Mouse (Mus musculus): ENCODE measurements around the gene Jun.

The Jun gene

GRCm38 (mm10) chr4:95025847-95026600 lies 26.0 kb downstream of the Jun start:
- DNase-seq (ENCODE audit: low spot score in 2 of 2): no peak

DNA sequence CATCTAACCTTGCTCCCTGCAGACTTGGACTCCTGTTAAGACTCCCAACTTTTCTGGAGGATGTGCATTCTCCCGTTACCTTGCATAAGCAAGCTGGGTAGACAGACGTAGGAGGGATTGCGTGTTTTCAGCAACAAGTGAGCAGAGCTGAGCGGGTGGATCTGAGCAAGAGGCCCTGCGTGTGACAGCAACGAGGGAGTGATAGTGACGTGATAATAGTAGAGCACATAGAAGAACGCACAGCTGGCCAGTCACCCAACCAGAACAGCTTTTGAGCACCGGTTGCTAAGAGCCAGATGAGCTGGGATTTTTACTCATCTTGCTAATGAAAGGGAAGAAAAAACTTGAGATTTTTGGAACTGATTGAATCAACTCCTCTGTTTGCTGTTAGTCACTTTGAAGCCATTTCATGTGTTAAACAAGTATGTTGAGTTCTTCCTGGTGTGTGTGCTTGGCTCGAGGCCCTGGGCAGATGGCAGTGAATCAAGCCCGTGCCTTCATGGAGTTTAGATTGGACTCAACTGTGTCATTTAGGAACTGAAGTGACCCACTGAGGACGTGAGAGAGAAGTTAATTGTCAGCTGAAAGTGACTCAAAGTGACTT lies 28.6 kb downstream of the Jun start:
- no peak for DNase-seq (ENCODE audit: low spot score in 2 of 2)

GRCm38 (mm10) chr4:95021649-95022637 lies 30.1 kb downstream of the Jun start:
- no peak for DNase-seq (ENCODE audit: low spot score in 2 of 2)

DNA sequence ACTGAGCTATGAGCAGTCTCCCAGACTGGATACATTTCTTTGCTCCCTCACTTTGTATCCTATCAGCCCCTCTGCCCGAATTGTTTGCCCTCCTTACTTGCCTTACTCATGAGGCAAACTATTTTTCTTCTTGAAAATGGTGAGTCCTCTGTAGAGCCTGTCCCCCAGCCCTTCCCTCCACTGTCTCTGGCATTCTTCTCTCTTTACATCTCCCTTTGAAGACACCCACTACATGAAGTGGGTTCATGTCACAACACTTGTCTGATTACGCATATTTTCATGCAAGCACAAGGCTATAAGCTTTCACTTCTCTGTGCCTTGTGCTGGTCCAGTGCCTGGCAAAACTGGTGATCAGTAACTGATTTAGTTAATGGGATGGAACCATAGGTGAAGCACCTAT lies 31.8 kb downstream of the Jun start:
- DNase-seq (ENCODE audit: low spot score in 2 of 2): no peak

DNA sequence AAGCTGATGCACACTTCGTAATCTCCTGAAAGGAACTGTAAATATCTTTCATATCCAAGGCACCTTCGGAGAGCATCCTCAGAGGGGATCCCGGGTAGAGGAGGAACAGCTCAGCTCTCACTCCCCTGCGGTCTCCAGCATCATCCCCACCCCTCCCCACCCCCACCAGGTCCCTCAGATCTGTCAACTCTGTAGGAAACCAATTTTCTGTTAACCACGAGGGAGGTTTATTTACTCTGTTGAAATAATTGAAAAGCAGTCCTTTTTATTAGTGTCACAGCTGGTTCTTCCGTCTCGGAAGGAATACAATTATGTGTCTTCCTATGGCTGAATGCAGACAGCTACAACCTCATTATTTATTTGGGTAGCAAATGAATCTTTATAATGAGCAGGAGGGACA lies 33.8 kb downstream of the Jun start:
- no peak for DNase-seq (ENCODE audit: low spot score in 2 of 2)

DNA sequence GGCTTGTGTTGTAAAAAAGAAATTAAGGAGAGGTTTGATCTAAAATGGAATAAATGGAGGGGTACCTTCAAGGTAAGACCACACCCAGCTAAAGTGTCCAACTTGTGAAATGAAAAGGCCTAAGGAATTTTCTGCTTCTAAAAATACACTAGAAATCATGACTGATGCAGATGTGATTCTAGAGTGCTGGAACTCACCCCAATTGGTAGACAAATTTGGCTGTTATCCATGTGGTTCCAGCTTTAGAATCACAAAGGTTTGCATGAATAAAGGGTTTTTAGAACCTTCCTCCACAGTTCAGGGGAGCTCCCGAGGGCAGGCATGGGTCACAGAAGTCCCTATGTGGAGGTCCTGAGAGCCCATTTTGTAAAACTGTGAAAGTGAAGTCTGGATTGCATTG lies 39.3 kb downstream of the Jun start:
- DNase-seq (ENCODE audit: low spot score in 2 of 2): no peak

- DNase-seq (ENCODE audit: low spot score in 2 of 2): no peak
These were observed 39.8 kb downstream of the Jun start for GRCm38 (mm10) chr4:95012256-95012655.

GRCm38 (mm10) chr4:95008175-95009057 lies 43.6 kb downstream of the Jun start:
- peak; percentile 8 to 47 for DNase-seq (ENCODE audit: low spot score in 2 of 2)

- no peak for DNase-seq (ENCODE audit: low spot score in 2 of 2)
These were observed 44.3 kb downstream of the Jun start for GRCm38 (mm10) chr4:95007759-95008158.

DNA sequence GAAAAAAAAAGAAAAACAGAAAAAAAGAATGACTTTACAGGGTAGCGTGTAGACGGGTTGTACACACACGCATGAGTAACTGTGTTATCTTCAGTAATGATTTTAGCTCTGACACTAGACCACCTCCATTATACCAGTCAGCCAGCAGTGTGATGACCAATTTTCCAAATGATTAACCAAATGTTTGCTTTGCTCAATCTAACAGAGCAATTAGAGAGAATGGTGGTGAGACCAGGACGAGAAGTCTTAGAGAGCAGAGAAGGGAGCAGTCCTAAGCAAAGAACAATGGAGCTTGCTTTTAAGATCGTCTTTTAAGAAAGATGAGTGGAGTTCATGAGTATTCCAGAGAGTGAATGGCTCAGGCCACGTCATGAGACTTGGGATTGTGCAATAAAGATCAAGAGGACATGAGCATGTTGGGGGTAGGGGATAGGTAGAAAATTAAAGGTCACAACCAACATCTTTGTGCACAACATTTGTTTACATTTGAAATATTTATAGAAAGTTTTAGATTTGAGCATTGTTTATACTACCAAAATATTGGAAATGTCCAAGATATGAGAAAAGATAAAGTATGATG lies 46.7 kb downstream of the Jun start:
- no peak for DNase-seq (ENCODE audit: low spot score in 2 of 2)

- no peak for DNase-seq (ENCODE audit: low spot score in 2 of 2)
These were observed 50.8 kb downstream of the Jun start for GRCm38 (mm10) chr4:95001043-95001775.

GRCm38 (mm10) chr4:95000147-95000546 lies 51.9 kb downstream of the Jun start:
- no peak for DNase-seq (ENCODE audit: low spot score in 2 of 2)

- DNase-seq (ENCODE audit: low spot score in 2 of 2): peak; percentile 24 to 51
These were observed 52.8 kb downstream of the Jun start for GRCm38 (mm10) chr4:94999249-94999648.

Measured in spleen, postnatal 14 days (tissue).